Mouse (Mus musculus) limb, embryonic 15.5 days (tissue): ENCODE data around the gene Podn. TPM values are rescaled to one million over a fixed set of nuclear protein-coding genes. Genes with fewer than 3 reads are reported as not detected.
A peak's percentile ranks its signal among the peaks of the same experiment; 100 is the strongest.

Experiments
- ATAC-seq: fragments of 200-750 bp; cut with Nextera tagmentation; 2 replicates; pipeline ENCODE4 v1.8.0; 2017; ENCODE audit warnings: low read depth, moderate TSS enrichment; ENCODE audit not compliant: insufficient number of reproducible peaks, low FRiP score, low TSS enrichment
- H3K27ac ChIP-seq: fragments of 300-500 bp; sonication (generic); 2 replicates; pipeline ENCODE4 v1.5.1; 2015; ENCODE audit warnings: moderate library complexity, mild to moderate bottlenecking, inconsistent platforms
- H3K27me3 ChIP-seq: fragments of 300-500 bp; sonication (generic); 2 replicates; pipeline ENCODE4 v1.6.1; 2015; ENCODE audit warnings: inconsistent platforms
- H3K36me3 ChIP-seq: fragments of 300-500 bp; sonication (generic); 2 replicates; pipeline ENCODE4 v1.6.1; 2015; ENCODE audit warnings: inconsistent platforms
- H3K4me1 ChIP-seq: fragments of 300-500 bp; sonication (generic); 2 replicates; pipeline ENCODE4 v1.6.1; 2015; ENCODE audit warnings: inconsistent platforms
- H3K4me2 ChIP-seq: fragments of 300-500 bp; sonication (generic); 2 replicates; pipeline ENCODE4 v1.6.1; 2015; ENCODE audit warnings: mild to moderate bottlenecking, inconsistent platforms
- H3K4me3 ChIP-seq: fragments of 300-500 bp; sonication (generic); 2 replicates; pipeline ENCODE4 v1.5.1; 2015; ENCODE audit warnings: mild to moderate bottlenecking, inconsistent platforms
- H3K9ac ChIP-seq: fragments of 300-500 bp; sonication (generic); 2 replicates; pipeline ENCODE4 v1.6.1; 2015; ENCODE audit warnings: inconsistent platforms
- H3K9me3 ChIP-seq: fragments of 300-500 bp; sonication (generic); 2 replicates; pipeline ENCODE4 v1.6.1; 2016; ENCODE audit warnings: inconsistent platforms
- WGBS: fragments of 180-500 bp; shearing (Covaris S2); methylation state at CpG from one replicate; pipeline ENCODE4 v1.1.7; 2015; 5-methylcytosine and 5-hydroxymethylcytosine counted together
- polyA plus RNA-seq: library from polyadenylated mRNA; unstranded; fragments of >200 nt; fragmentation: Nextera tagmentation; extraction: Ambion mirVana; gene quantifications from 2 replicates; pipeline ENCODE4 v1.2.1, GENCODE M21; 2015

Gene Podn
- polyA plus RNA-seq, 1 experiment from 2014 or later = 2.2 TPM

GRCm38 (mm10) chr4:108059601-108060379 lies 36.5 kb downstream of the Podn start:
- Histone ChIP-seq H3K36me3 (peaks cover 63% of the 10 kb centered on the region), H3K27me3 (no peaks in the 10 kb centered on the region), H3K9me3 (no peaks in the 10 kb centered on the region), H3K9ac (no peak overlapping the region), H3K4me1 (no peaks in the 10 kb centered on the region), H3K4me2 (no peak overlapping the region), H3K4me3 (no peak overlapping the region), H3K27ac (no peak overlapping the region)
- no peak for ATAC-seq
- WGBS = 81% methylated on average over 19 of the region's 19 CpGs

- Histone ChIP-seq H3K4me1 (no peaks in the 10 kb centered on the region), H3K9me3 (no peaks in the 10 kb centered on the region), H3K27me3 (no peaks in the 10 kb centered on the region), H3K4me3 (no peak overlapping the region), H3K27ac (no peak overlapping the region), H3K4me2 (no peak overlapping the region), H3K36me3 (peaks cover 65% of the 10 kb centered on the region), H3K9ac (no peak overlapping the region)
- ATAC-seq = no peak
- WGBS = 79% methylated on average over 10 of the region's 10 CpGs
Measured at GRCm38 (mm10) chr4:108058166-108058565, 38.1 kb downstream of the Podn start.

DNA sequence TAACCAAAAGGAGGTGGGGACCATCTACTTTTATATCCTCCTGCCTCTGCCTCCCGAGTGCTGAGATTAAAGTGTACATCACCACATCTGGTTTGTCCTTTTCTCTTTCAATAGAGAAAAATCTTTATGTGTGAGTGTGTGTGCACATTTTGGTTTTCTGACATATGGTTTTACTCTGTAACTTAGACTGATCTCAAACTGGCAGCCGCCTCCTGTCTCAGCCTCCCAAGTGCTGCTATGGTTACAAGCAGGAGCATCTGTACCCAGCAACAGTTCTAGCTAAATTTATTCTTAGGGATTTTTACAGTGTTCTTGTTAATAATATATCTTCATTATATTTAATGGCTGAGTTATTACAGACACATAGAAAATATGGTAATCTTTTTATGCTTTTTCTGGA lies 39.0 kb downstream of the Podn start:
- Histone ChIP-seq H3K36me3 (peaks cover 67% of the 10 kb centered on the region), H3K27me3 (no peaks in the 10 kb centered on the region), H3K4me2 (no peak overlapping the region), H3K9ac (no peak overlapping the region), H3K4me1 (no peaks in the 10 kb centered on the region), H3K9me3 (no peaks in the 10 kb centered on the region), H3K4me3 (no peak overlapping the region), H3K27ac (no peak overlapping the region)
- no peak for ATAC-seq
- 81% methylated on average over 2 of the region's 2 CpGs for WGBS

DNA sequence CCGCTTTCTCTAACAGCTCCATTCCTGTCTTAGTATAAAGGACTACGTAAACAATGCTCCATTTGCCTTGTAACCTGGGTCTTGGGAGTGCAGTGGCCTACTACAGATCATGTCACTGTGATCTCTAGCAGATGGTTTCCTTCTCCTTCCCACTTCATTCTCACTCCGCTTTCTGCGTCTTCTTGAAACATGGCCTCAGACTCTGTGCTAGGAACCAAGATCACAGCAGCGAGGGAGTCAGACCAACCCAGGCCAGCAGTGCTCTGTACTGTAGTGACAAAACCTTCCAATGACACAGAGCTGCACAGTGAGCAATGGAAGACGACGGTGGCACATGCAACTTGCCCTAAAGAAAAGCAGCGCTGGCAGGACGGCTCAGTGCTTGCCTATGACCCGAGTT lies 40.4 kb downstream of the Podn start:
- H3K9ac ChIP-seq = no peak overlapping the region
- ATAC-seq = no peak
- 88% methylated on average over 10 of the region's 10 CpGs for WGBS
- H3K4me2 ChIP-seq = no peak overlapping the region
- no peak overlapping the region for H3K4me3 ChIP-seq
- H3K27ac ChIP-seq = no peak overlapping the region
- no peaks in the 10 kb centered on the region for H3K9me3 ChIP-seq
- H3K4me1 ChIP-seq = no peaks in the 10 kb centered on the region
- H3K27me3 ChIP-seq = no peaks in the 10 kb centered on the region
- H3K36me3 ChIP-seq = peaks cover 70% of the 10 kb centered on the region

- no peak overlapping the region for H3K9ac ChIP-seq
- H3K4me3 ChIP-seq = no peak overlapping the region
- no peaks in the 10 kb centered on the region for H3K9me3 ChIP-seq
- H3K27me3 ChIP-seq = no peaks in the 10 kb centered on the region
- H3K4me2 ChIP-seq = no peak overlapping the region
- no peaks in the 10 kb centered on the region for H3K4me1 ChIP-seq
- WGBS = 87% methylated on average over 8 of the region's 8 CpGs
- no peak overlapping the region for H3K27ac ChIP-seq
- peaks cover 72% of the 10 kb centered on the region for H3K36me3 ChIP-seq
- ATAC-seq = no peak
Measured at GRCm38 (mm10) chr4:108052673-108053072, 43.6 kb downstream of the Podn start.

GRCm38 (mm10) chr4:108051687-108052274 lies 44.5 kb downstream of the Podn start:
- Histone ChIP-seq H3K4me2 (no peak overlapping the region), H3K27me3 (no peaks in the 10 kb centered on the region), H3K9ac (no peak overlapping the region), H3K9me3 (no peaks in the 10 kb centered on the region), H3K27ac (no peak overlapping the region), H3K36me3 (peaks cover 78% of the 10 kb centered on the region), H3K4me3 (no peak overlapping the region), H3K4me1 (0 out of 2 replicates have a peak, but pooled peaks cover under 1% of the 10 kb centered on the region)
- ATAC-seq = no peak
- WGBS = 81% methylated on average over 10 of the region's 10 CpGs

- Histone ChIP-seq H3K36me3 (peaks cover 60% of the 10 kb centered on the region), H3K27ac (peak overlapping the region; percentile 64), H3K27me3 (no peaks in the 10 kb centered on the region), H3K9me3 (no peaks in the 10 kb centered on the region), H3K9ac (no peak overlapping the region), H3K4me2 (no peak overlapping the region), H3K4me1 (peaks cover 12% of the 10 kb centered on the region; the same call in 1 of the 2 replicates), H3K4me3 (no peak overlapping the region)
- WGBS = 59% methylated on average over 8 of the region's 8 CpGs
- 0 out of 2 replicates have a peak, but pooled peaks have one; percentile 28 for ATAC-seq
Measured at GRCm38 (mm10) chr4:108046136-108046535, 50.1 kb downstream of the Podn start.

- Histone ChIP-seq H3K9me3 (no peaks in the 10 kb centered on the region), H3K27me3 (no peaks in the 10 kb centered on the region), H3K36me3 (peaks cover 54% of the 10 kb centered on the region), H3K27ac (peak overlapping the region; percentile 64), H3K4me3 (no peak overlapping the region), H3K4me2 (no peak overlapping the region), H3K9ac (no peak overlapping the region), H3K4me1 (peaks cover 12% of the 10 kb centered on the region; the same call in 1 of the 2 replicates)
- WGBS = 46% methylated on average over 19 of the region's 19 CpGs
- peak; percentile 84 for ATAC-seq
Measured at GRCm38 (mm10) chr4:108045136-108046107, 50.8 kb downstream of the Podn start.

DNA sequence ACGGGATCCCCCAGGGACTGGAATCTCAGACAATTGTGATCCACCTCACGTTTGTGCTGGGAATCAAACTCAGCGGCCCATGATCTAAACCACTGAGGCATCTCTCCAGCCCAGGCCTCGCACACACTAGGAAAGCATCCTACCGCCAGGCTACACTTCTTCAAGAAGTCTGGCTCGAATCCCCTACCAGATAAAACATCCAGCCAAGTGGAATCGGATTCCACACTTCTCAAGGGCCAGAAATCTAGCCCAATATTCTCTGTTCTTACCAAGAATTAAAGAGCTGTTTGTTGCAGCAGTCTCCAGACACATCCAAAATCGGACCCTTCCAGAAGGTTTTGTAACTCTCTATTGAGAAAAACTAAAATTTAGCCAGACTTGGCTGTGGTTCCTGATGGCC lies 59.2 kb downstream of the Podn start:
- ATAC-seq = no peak
- Histone ChIP-seq H3K36me3 (peaks cover 4% of the 10 kb centered on the region; the same call in 1 of the 2 replicates), H3K27me3 (0 out of 2 replicates have a peak, but pooled peaks cover 3% of the 10 kb centered on the region), H3K27ac (no peak overlapping the region), H3K9ac (no peak overlapping the region), H3K4me2 (no peak overlapping the region), H3K9me3 (no peaks in the 10 kb centered on the region), H3K4me1 (peaks cover 8% of the 10 kb centered on the region), H3K4me3 (no peak overlapping the region)
- WGBS = 75% methylated on average over 8 of the region's 8 CpGs

DNA sequence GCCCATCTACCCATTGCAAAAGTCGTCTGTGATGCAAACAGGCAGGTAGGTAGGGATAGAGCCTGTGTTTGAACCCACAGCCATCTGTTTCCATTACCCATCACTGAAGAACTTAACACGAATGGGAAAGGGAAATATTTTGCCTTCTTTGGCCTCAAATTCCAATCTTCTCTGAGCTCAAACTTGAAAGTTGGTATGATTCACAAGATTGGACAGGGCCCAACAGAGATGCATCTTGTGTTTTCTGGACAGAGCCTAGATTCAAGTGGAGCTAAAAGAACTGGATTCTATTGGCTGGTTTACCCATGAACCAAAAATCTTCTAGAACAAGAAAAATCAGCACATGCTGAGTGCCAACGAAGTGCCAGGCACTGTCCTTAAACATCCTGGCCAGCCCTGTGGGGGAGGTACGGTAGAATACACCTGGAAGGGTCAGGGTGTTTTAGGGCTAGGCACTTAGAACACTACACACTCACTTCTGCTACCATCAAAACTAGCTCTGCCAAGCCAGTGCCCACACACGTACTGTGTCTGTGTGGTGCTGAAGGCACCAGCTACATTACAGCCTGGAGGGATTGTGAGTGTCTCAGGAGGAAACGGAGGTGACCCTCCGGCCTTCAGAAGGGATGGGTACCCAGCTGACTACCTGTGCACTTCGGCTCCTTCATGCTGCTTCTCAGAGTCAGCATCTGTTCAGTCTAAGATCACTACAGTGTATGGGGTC lies 63.0 kb downstream of the Podn start:
- 0 out of 2 replicates have a peak overlapping the region, but pooled peaks have one; percentile 28 for H3K27ac ChIP-seq
- WGBS = 76% methylated on average over 8 of the region's 8 CpGs
- peaks cover 24% of the 10 kb centered on the region for H3K4me1 ChIP-seq
- no peaks in the 10 kb centered on the region for H3K9me3 ChIP-seq
- no peak overlapping the region for H3K4me2 ChIP-seq
- ATAC-seq = no peak
- no peaks in the 10 kb centered on the region for H3K36me3 ChIP-seq
- no peak overlapping the region for H3K9ac ChIP-seq
- H3K27me3 ChIP-seq = peaks cover 26% of the 10 kb centered on the region
- H3K4me3 ChIP-seq = no peak overlapping the region

GRCm38 (mm10) chr4:108032352-108032849 lies 63.8 kb downstream of the Podn start:
- WGBS = 16% methylated on average over 11 of the region's 11 CpGs
- ATAC-seq = peak; percentile 22; the same call in 1 of the 2 replicates
- H3K27me3 ChIP-seq = peaks cover 26% of the 10 kb centered on the region
- peak overlapping the region; percentile 51 for H3K9ac ChIP-seq
- peak overlapping the region; percentile 61 for H3K4me3 ChIP-seq
- peak overlapping the region; percentile 59 for H3K27ac ChIP-seq
- H3K9me3 ChIP-seq = no peaks in the 10 kb centered on the region
- peak overlapping the region; percentile 96 for H3K4me2 ChIP-seq
- no peaks in the 10 kb centered on the region for H3K36me3 ChIP-seq
- H3K4me1 ChIP-seq = peaks cover 24% of the 10 kb centered on the region
